Mouse (Mus musculus) forebrain, embryonic 15.5 days (tissue): ENCODE measurements around the gene Ppp2r5e. TPM values are rescaled to one million over a fixed set of nuclear protein-coding genes. Genes with fewer than 3 reads are reported as not detected.
A peak's percentile ranks its signal among the peaks of the same experiment; 100 is the strongest.

Source experiments
- ATAC-seq: fragments of 200-750 bp; cut with Nextera tagmentation; replicated peaks from 2 replicates; pipeline ENCODE4 v1.8.0; 2017; ENCODE audit warnings: mild to moderate bottlenecking, moderate TSS enrichment, moderate library complexity
- H3K27ac ChIP-seq: fragments of 300-500 bp; sonication (generic); replicated peaks from 2 replicates; pipeline ENCODE4 v1.5.1; 2015; ENCODE audit warnings: mild to moderate bottlenecking, inconsistent platforms
- H3K27me3 ChIP-seq: fragments of 300-500 bp; sonication (generic); 2 replicates; pipeline ENCODE4 v1.6.1; 2015; ENCODE audit warnings: inconsistent platforms
- H3K36me3 ChIP-seq: fragments of 300-500 bp; sonication (generic); 2 replicates; pipeline ENCODE4 v1.6.1; 2015; ENCODE audit warnings: mild to moderate bottlenecking, inconsistent platforms
- H3K4me1 ChIP-seq: fragments of 300-500 bp; sonication (generic); 2 replicates; pipeline ENCODE4 v1.6.1; 2015; ENCODE audit warnings: inconsistent platforms
- H3K4me2 ChIP-seq: fragments of 300-500 bp; sonication (generic); replicated peaks from 2 replicates; pipeline ENCODE4 v1.6.1; 2015; ENCODE audit warnings: mild to moderate bottlenecking, inconsistent platforms
- H3K4me3 ChIP-seq: fragments of 300-500 bp; sonication (generic); 2 replicates; pipeline ENCODE4 v1.5.1; 2015; ENCODE audit warnings: mild to moderate bottlenecking, inconsistent platforms
- H3K9ac ChIP-seq: fragments of 300-500 bp; sonication (generic); replicated peaks from 2 replicates; pipeline ENCODE4 v1.6.1; 2015; ENCODE audit warnings: mild to moderate bottlenecking, inconsistent platforms
- H3K9me3 ChIP-seq: fragments of 300-500 bp; sonication (generic); 2 replicates; pipeline ENCODE4 v1.6.1; 2016; ENCODE audit warnings: inconsistent platforms
- WGBS: fragments of 180-500 bp; shearing (Covaris S2); methylation state at CpG from one replicate; pipeline ENCODE4 v1.1.7; 2015; ENCODE audit warnings: mixed read lengths; 5-methylcytosine and 5-hydroxymethylcytosine counted together
- polyA plus RNA-seq: library from polyadenylated mRNA; unstranded; fragments of >200 nt; fragmentation: Nextera tagmentation; extraction: Ambion mirVana; gene quantifications from 2 replicates; pipeline ENCODE4 v1.2.1, GENCODE M21; 2015

Ppp2r5e gene
- polyA plus RNA-seq, 1 experiment from 2014 or later: 26.8 TPM

GRCm38 (mm10) chr12:75531895-75532294 lies 64.2 kb downstream of the Ppp2r5e start:
- no peaks in the 10 kb centered on the region for H3K27me3 ChIP-seq

GRCm38 (mm10) chr12:75528857-75529808 lies 66.9 kb downstream of the Ppp2r5e start:
- Histone ChIP-seq H3K27ac (no peak overlapping the region), H3K4me2 (no peak overlapping the region), H3K4me3 (no peak overlapping the region), H3K36me3 (no peaks in the 10 kb centered on the region), H3K4me1 (peaks cover 9% of the 10 kb centered on the region), H3K27me3 (no peaks in the 10 kb centered on the region), H3K9me3 (no peaks in the 10 kb centered on the region), H3K9ac (no peak overlapping the region)
- WGBS: 85% methylated on average over 7 of the region's 7 CpGs
- no peak for ATAC-seq

More at GRCm38 (mm10) chr12:75531895-75532294, 64.2 kb downstream of the Ppp2r5e start:
- Histone ChIP-seq H3K4me3 (no peak overlapping the region), H3K9me3 (no peaks in the 10 kb centered on the region), H3K4me2 (no peak overlapping the region), H3K27ac (no peak overlapping the region), H3K4me1 (peaks cover 9% of the 10 kb centered on the region), H3K36me3 (no peaks in the 10 kb centered on the region), H3K9ac (no peak overlapping the region)
- no peak for ATAC-seq
- WGBS: 75% methylated on average over 2 of the region's 2 CpGs

GRCm38 (mm10) chr12:75528300-75528699 lies 67.7 kb downstream of the Ppp2r5e start:
- Histone ChIP-seq H3K9ac (no peak overlapping the region), H3K27ac (no peak overlapping the region), H3K36me3 (no peaks in the 10 kb centered on the region), H3K4me3 (no peak overlapping the region), H3K4me2 (no peak overlapping the region), H3K4me1 (peaks cover 9% of the 10 kb centered on the region), H3K9me3 (no peaks in the 10 kb centered on the region), H3K27me3 (no peaks in the 10 kb centered on the region)
- no peak for ATAC-seq
- WGBS: 86% methylated on average over 1 of the region's 1 CpGs

GRCm38 (mm10) chr12:75524199-75524598 lies 71.8 kb downstream of the Ppp2r5e start:
- Histone ChIP-seq H3K36me3 (no peaks in the 10 kb centered on the region), H3K9me3 (no peaks in the 10 kb centered on the region), H3K27me3 (no peaks in the 10 kb centered on the region), H3K9ac (no peak overlapping the region), H3K27ac (no peak overlapping the region), H3K4me1 (peaks cover 12% of the 10 kb centered on the region), H3K4me3 (no peak overlapping the region), H3K4me2 (no peak overlapping the region)
- WGBS: 92% methylated on average over 3 of the region's 3 CpGs
- ATAC-seq: no peak

DNA sequence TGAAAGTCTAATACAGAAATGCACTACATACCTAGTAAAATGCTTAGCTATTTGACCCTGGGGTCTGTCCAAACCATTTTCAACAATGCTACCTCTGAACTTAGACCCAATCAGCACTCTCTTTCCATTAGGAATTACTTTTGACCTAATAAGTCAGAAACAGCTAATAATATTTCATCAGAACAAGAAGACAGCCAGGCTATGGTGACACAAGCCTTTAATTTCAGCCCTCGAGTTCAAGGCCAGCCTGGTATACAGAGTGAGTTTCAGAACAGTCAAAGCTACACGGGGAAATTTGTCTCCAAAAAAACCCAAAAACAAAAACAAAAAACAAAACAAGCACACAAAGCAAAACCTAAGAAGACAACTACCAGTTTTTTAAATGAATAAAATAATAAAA lies 73.1 kb downstream of the Ppp2r5e start:
- WGBS: 89% methylated on average over 2 of the region's 2 CpGs

DNA sequence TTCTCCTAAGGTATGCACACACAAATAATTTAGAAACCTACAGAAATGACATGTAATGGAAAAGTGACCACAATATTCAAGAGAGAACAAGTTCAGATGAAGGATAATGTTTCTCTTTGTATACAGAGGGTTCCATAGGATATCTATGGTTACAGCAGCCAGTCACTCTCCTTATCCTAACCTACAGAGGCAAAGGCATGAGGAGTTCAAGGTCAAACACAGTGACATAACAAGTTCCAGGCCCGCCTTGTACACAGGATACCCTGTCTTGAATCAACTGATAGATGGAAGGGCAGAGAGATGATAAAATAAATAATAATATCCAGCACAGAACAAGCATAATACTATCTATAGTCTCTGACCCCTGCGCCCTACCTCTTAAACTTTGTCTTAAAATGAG lies 73.7 kb downstream of the Ppp2r5e start:
- no peak overlapping the region for H3K27ac ChIP-seq
- H3K27me3 ChIP-seq: no peaks in the 10 kb centered on the region
- no peak overlapping the region for H3K4me2 ChIP-seq
- H3K4me1 ChIP-seq: peaks cover 12% of the 10 kb centered on the region
- no peak overlapping the region for H3K4me3 ChIP-seq
- ATAC-seq: no peak
- no peaks in the 10 kb centered on the region for H3K9me3 ChIP-seq
- no peaks in the 10 kb centered on the region for H3K36me3 ChIP-seq
- no peak overlapping the region for H3K9ac ChIP-seq
- WGBS: 92% methylated on average over 2 of the region's 2 CpGs

More for the DNA sequence above, 73.1 kb downstream of the Ppp2r5e start:
- peaks cover 12% of the 10 kb centered on the region for H3K4me1 ChIP-seq
- H3K9me3 ChIP-seq: no peaks in the 10 kb centered on the region
- no peak overlapping the region for H3K9ac ChIP-seq
- H3K27ac ChIP-seq: no peak overlapping the region
- H3K27me3 ChIP-seq: no peaks in the 10 kb centered on the region
- H3K4me2 ChIP-seq: no peak overlapping the region
- no peaks in the 10 kb centered on the region for H3K36me3 ChIP-seq
- ATAC-seq: no peak
- H3K4me3 ChIP-seq: no peak overlapping the region

GRCm38 (mm10) chr12:75520395-75520794 lies 75.7 kb downstream of the Ppp2r5e start:
- peak overlapping the region; percentile 60; the same call in 1 of the 2 replicates for H3K27ac ChIP-seq
- no peak overlapping the region for H3K4me2 ChIP-seq
- ATAC-seq: 0 out of 2 replicates have a peak, but pooled peaks have one; percentile 53
- 29% methylated on average over 3 of the region's 3 CpGs for WGBS
- peaks cover 12% of the 10 kb centered on the region for H3K4me1 ChIP-seq
- H3K27me3 ChIP-seq: no peaks in the 10 kb centered on the region
- H3K9me3 ChIP-seq: no peaks in the 10 kb centered on the region
- no peaks in the 10 kb centered on the region for H3K36me3 ChIP-seq
- H3K4me3 ChIP-seq: no peak overlapping the region
- no peak overlapping the region for H3K9ac ChIP-seq

DNA sequence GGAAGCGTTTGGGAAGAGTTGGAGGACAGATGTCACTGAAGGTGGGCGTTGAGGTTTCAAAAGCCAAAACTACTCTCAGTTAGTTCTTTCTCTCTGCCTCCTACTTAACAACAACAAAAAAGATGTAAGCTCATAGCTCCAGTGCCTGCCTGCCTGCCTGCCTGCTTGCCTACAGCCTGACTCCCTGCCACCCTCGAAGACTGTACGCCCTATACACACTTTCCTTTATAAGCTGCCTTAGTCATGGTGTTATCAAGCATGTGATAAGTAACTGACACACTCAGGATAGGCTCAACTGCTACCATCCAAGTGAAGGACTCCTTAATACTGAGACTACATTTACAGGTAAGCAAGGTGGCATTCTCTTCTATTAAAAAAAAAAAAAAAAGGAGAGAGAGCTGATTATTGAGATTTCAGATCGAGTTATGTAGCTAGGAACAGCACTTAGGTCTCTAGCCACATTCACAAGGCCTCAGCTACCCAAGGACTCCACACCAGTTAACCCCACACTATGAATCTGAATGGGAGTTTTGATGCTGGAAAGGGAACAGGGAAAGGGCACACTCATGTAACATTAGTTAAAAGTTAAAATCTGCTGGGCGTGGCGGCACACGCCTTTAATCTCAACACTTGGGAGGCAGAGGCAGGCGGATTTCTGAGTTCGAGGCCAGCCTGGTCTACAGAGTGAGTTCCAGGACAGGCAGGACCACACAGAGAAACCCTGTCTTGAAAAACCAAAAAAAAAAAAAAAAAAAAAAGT lies 76.7 kb downstream of the Ppp2r5e start:
- no peak overlapping the region for H3K9ac ChIP-seq
- H3K4me2 ChIP-seq: no peak overlapping the region
- H3K9me3 ChIP-seq: no peaks in the 10 kb centered on the region
- 93% methylated on average over 10 of the region's 10 CpGs for WGBS
- 0 out of 2 replicates have a peak, but pooled peaks cover 2% of the 10 kb centered on the region for H3K36me3 ChIP-seq
- ATAC-seq: no peak
- H3K4me3 ChIP-seq: no peak overlapping the region
- H3K27ac ChIP-seq: no peak overlapping the region
- H3K4me1 ChIP-seq: peaks cover 12% of the 10 kb centered on the region
- no peaks in the 10 kb centered on the region for H3K27me3 ChIP-seq

DNA sequence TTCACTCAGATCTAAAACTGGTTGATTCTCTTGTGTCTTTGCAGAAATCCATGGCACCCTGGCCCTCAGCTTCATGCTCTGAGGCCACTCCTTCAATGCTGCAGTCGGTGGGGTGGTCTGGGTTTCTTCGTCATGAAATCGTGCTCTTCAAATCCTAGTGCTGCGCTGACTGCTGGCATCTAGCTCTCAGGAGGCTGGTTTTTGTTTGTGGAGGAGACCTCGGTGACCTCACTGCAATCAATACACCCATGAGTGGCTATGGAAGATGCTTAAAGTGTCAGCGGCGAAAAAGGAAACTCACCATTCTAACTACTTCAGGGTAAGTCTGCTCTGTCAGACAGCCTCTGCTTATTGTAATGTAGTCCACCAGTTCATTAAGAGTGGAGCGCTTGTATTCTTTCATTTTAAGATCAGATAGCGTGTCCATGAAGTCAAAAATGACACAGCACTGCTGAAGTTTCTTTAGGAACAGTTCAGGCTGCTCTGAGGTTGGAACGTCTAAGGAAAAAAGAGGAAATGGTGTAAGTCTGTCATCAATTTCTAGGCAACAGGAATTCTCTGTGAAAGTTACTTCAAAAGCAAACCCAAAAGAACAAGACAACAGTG lies 80.6 kb downstream of the Ppp2r5e start:
- 78% methylated on average over 10 of the region's 10 CpGs for WGBS
- Histone ChIP-seq H3K27ac (no peak overlapping the region), H3K36me3 (peaks cover 10% of the 10 kb centered on the region; the same call in 1 of the 2 replicates), H3K4me2 (no peak overlapping the region), H3K9ac (no peak overlapping the region), H3K4me1 (peaks cover 6% of the 10 kb centered on the region), H3K4me3 (no peak overlapping the region), H3K9me3 (no peaks in the 10 kb centered on the region), H3K27me3 (no peaks in the 10 kb centered on the region)
- ATAC-seq: no peak

- Histone ChIP-seq H3K27me3 (no peaks in the 10 kb centered on the region), H3K4me3 (no peak overlapping the region), H3K9me3 (no peaks in the 10 kb centered on the region), H3K4me1 (no peaks in the 10 kb centered on the region), H3K36me3 (peaks cover 10% of the 10 kb centered on the region; the same call in 1 of the 2 replicates), H3K27ac (no peak overlapping the region), H3K4me2 (no peak overlapping the region), H3K9ac (no peak overlapping the region)
- 98% methylated on average over 2 of the region's 2 CpGs for WGBS
- ATAC-seq: no peak
Observed at GRCm38 (mm10) chr12:75511520-75511919, 84.5 kb downstream of the Ppp2r5e start.

GRCm38 (mm10) chr12:75504991-75505650 lies 90.9 kb downstream of the Ppp2r5e start:
- Histone ChIP-seq H3K27ac (no peak overlapping the region), H3K4me3 (no peak overlapping the region), H3K4me2 (no peak overlapping the region), H3K36me3 (no peaks in the 10 kb centered on the region), H3K9me3 (no peaks in the 10 kb centered on the region), H3K4me1 (no peaks in the 10 kb centered on the region), H3K9ac (no peak overlapping the region), H3K27me3 (no peaks in the 10 kb centered on the region)
- no peak for ATAC-seq
- WGBS: 70% methylated on average over 6 of the region's 6 CpGs
